Mouse (Mus musculus): Measurements from ENCODE around the gene Mbtps2. TPM values are rescaled to one million over a fixed set of nuclear protein-coding genes. Genes with fewer than 3 reads are reported as not detected.
A peak's percentile ranks its signal among the peaks of the same experiment; 100 is the strongest.

Gene Mbtps2
- polyA plus RNA-seq, 1 experiment from 2014 or later, result 15.3 TPM

- DNase-seq (ENCODE audit: low spot score), result no peak
Observed at GRCm38 (mm10) chrX:157504506-157504905, 94.0 kb downstream of the Mbtps2 start.

GRCm38 (mm10) chrX:157501871-157502270 is 96.6 kb downstream of the Mbtps2 start:
- DNase-seq (ENCODE audit: low spot score), result no peak

GRCm38 (mm10) chrX:157500004-157500403 is 98.5 kb downstream of the Mbtps2 start:
- no peak for DNase-seq (ENCODE audit: low spot score)

GRCm38 (mm10) chrX:157493159-157493558 is 105.4 kb downstream of the Mbtps2 start:
- no peak for DNase-seq (ENCODE audit: low spot score)

DNA sequence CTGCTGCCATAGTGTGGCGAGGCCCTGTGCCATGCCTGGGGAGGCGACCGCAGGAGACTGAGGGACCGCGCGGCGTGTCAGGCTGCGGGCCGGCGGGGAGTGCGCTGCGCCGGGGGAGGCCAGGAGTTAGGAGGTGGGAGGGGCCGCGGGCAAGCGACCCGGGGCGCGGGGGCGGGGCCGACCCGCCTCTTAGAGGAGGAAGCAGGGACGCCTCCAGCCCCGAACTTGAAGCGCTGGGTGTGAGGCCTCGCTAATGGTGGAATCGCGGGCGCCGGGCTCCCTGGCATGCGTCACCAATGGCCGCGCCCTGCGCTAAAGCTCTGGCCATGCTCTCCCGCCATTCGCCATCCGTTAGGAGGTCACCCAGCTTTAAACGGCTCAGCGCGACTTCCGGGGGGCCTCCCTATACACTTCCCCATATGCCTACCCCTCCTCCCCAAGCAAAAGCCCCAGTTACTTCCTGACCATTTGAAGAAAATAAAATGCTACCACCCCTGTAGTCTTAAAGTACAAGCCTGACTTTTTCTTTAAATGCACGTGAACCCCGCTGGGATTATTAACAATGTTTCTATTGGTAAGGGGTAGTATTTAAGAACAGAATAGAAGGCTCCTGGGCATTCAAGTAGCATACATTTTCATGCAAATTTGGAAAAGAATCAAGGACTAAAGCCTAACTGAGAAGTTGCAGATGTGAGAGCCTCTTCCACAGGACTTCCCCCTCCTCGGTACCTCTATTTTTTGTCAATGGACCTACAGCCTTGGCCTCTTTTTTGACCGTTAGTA is 106.4 kb downstream of the Mbtps2 start, which contains the start of gene Sms:
Gene Sms, minus strand, starts transcription at position 344 of the 783 bp plus-strand sequence.
- DNase-seq (ENCODE audit: low spot score), result peak; percentile 68

DNA sequence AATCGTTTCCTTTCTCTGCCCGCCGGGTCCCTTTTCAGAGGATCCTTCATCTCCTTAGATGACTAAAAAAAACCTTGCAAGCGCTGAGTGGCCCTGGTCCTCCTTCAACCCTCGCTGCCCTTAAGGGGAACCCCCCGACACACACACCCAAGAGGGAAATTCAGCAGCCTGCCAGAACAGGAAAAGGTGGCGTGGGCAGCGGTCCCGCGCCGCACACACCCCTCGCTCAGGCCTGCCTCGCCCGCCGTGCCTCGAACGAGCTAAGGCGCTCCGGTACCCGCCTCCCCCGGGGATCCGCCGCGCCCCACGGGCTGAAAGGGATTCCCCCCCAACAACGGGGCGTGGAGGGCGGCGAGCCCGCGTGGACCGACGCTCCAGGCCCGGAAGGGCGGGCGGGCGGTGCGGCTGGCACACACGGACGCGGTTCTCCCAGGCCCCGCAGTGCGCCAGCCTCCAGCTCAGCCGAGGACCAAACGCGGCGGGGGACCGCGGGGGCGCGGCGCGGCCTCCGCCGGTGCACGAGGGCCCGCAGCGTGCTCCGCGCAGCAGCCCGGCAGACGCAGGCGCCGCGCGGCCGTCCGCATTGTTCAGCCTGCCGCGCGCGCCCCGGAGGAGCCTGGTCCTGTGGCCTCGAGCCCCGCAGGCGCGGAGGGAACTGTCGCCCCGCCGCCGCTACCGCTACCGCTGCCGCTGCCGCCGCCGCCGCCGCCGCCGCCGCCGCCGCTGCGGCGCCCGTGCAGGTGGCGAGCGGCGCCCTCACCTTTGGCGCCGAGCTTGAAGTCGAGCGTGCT is 107.2 kb downstream of the Mbtps2 start:
- peak; percentile 18 for DNase-seq (ENCODE audit: low spot score)

- DNase-seq (ENCODE audit: low spot score), result no peak
Observed at GRCm38 (mm10) chrX:157490769-157491144, 107.8 kb downstream of the Mbtps2 start.

DNA sequence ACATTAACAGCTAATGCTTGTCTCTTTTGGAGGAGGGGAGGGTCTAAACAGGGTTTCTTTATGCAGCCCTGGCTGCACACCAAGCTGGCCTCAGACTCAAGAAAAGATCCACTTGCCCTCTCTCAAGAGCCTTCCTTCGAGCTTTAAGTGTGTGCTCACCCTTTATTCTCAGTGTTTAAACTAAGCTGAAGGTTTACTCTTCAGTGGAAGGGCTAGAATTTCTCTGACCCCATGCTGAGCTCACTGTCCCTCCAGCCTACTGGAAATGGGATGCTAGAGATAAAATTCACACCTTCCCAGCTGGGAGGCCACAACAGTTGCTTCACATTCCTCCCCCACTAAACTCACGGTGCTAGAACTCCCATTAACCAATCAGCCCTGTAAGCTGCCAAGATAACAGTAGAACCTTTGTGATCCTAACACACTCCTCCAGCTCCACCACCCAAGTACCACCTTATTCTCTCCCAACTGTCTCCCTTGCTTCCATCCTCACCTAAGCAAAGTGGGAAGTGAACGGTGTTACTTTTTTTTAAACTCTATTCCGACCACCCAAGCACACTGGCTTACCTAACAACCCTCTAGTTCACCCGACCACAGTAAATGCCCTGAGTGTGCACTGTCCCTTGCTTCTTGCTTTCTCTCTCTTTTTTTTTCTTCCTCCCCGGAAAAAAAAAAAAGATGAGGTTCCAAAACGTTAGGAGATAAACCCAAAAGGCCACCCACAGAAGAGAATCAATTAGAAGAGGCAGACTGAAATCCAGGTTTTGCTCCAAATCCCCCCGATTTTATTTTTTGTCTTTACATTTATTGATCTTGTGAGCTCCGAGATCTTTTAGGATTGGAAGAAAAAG is 108.4 kb downstream of the Mbtps2 start:
- no peak for DNase-seq (ENCODE audit: low spot score)

GRCm38 (mm10) chrX:157488831-157489230 is 109.7 kb downstream of the Mbtps2 start:
- DNase-seq (ENCODE audit: low spot score), result no peak

- DNase-seq (ENCODE audit: low spot score), result peak; percentile 20
Observed at GRCm38 (mm10) chrX:157486765-157487164, 111.8 kb downstream of the Mbtps2 start.

Other genes starting within 250 kb of the Mbtps2 start
- gene Phex, start 183.4 kb downstream of the Mbtps2 start, polyA plus RNA-seq (2015; fragmentation: Nextera tagmentation; extraction: Ambion mirVana), result 0.12 and 0.21 TPM in 2 replicates
- 90.7 and 92.6 TPM in 2 replicates for gene Sms, start 106.4 kb downstream of the Mbtps2 start, polyA plus RNA-seq (2015; fragmentation: Nextera tagmentation; extraction: Ambion mirVana)
- 4.6 and 5.1 TPM in 2 replicates for gene Yy2, start 29.7 kb downstream of the Mbtps2 start, polyA plus RNA-seq (2015; fragmentation: Nextera tagmentation; extraction: Ambion mirVana)
- gene Smpx, start 100.2 kb upstream of the Mbtps2 start, polyA plus RNA-seq (2015; fragmentation: Nextera tagmentation; extraction: Ambion mirVana), result 0.46 and 0.63 TPM in 2 replicates
- not detected in 2 replicates for gene Klhl34, start 219.7 kb upstream of the Mbtps2 start, polyA plus RNA-seq (2015; fragmentation: Nextera tagmentation; extraction: Ambion mirVana)